Mouse (Mus musculus) cerebellum, adult 2 months (tissue): ENCODE data around the gene Ssxa1.
"Not testable (repeated sequence)": the region's sequence is repeated elsewhere in the genome, so short reads cannot be mapped to it uniquely, and the experiment has no call there.

Experiments used
- CTCF ChIP-seq: fragments of 200-500 bp; IDR thresholded peaks from 2 replicates; pipeline ENCODE4 v1.5.1; 2011; ENCODE audit warnings: low read depth, mild to moderate bottlenecking, control low read depth, low read length, moderate library complexity, borderline replicate concordance; ENCODE audit not compliant: insufficient read depth
- POLR2A ChIP-seq: fragments of 200-500 bp; IDR thresholded peaks from 2 replicates; pipeline ENCODE4 v1.6.1; 2011; ENCODE audit warnings: low read length, control low read depth, borderline replicate concordance; ENCODE audit not compliant: insufficient read depth

- TF ChIP-seq CTCF, POLR2A: not testable (repeated sequence)
Measured at GRCm38 (mm10) chrX:21146675-21147074, 31.1 kb downstream of the Ssxa1 start.
